Mouse (Mus musculus) granulocyte monocyte progenitor cell, adult 5-6 weeks (primary cell): ENCODE results near the gene F3. TPM values are rescaled to one million over a fixed set of nuclear protein-coding genes. Genes with fewer than 3 reads are reported as not detected.

Experiments used
- total RNA-seq, 2 experiments: library from RNA; stranded (forward) in 1 of 2; stranded (reverse) in 1 of 2; fragments of 200-712, 200-1000 nt in 1 of 2; fragments of >200 nt in 1 of 2; fragmentation: Nextera tagmentation in 1 of 2; gene quantifications; 2 replicates each; pipeline ENCODE4 v1.2.3; 2014 to 2017

Gene F3
- total RNA-seq, 2 experiments from 2014 or later = 0.26 to 7.2 TPM

Other genes starting within 250 kb of the F3 start
- gene Slc44a3, start 191.1 kb upstream of the F3 start, total RNA-seq (2014; fragmentation: Nextera tagmentation) = not detected in 2 replicates
- not detected in 2 replicates for gene Slc44a3, start 191.1 kb upstream of the F3 start, total RNA-seq (2017)
- not detected in 2 replicates for gene 4930432M17Rik, start 52.8 kb upstream of the F3 start, total RNA-seq (2014; fragmentation: Nextera tagmentation)
- gene 4930432M17Rik, start 52.8 kb upstream of the F3 start, total RNA-seq (2017) = not detected in 2 replicates
- 30.1 and 30.9 TPM in 2 replicates for gene Abcd3, start 91.8 kb downstream of the F3 start, total RNA-seq (2014; fragmentation: Nextera tagmentation)
- gene Abcd3, start 91.8 kb downstream of the F3 start, total RNA-seq (2017) = 31.8 and 38.6 TPM in 2 replicates
- gene Arhgap29, start 229.0 kb downstream of the F3 start, total RNA-seq (2014; fragmentation: Nextera tagmentation) = 0.13 TPM in 1 of 2 replicates, not detected in the other
- 0.52 and 2.9 TPM in 2 replicates for gene Arhgap29, start 229.0 kb downstream of the F3 start, total RNA-seq (2017)